Mouse (Mus musculus): ENCODE measurements around the gene Gm2a. TPM values are rescaled to one million over a fixed set of nuclear protein-coding genes. Genes with fewer than 3 reads are reported as not detected.

The Gm2a gene
- polyA plus RNA-seq, 1 experiment from 2014 or later = 33.6 TPM

DNA sequence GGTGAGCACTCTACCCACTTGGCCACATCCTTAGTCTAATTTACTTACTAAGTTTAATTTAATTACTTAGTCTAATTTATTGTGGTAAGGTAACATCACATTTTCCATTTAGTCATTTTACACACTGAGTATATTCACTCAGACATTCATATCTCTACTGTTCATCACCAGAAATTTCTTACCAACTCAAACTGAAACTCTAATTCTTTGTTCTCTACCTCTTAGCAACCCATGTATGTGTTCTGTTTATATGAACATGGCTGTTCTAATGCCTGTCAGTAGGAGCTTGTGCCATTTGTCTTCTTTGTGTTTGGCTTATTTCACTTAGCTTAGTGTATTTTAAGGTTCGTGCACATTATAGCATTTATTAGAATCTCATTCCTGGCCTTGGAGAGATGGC, 34.0 kb downstream of the Gm2a start:
- ATAC-seq (replicated peaks; ENCODE audit: insufficient number of reproducible peaks, insufficient read depth, low FRiP score, low read depth) = no peak
- no peaks in the 10 kb centered on the region for H3K9me3 ChIP-seq (replicated peaks)
- 81% methylated on average over 1 of the region's 1 CpGs for WGBS

GRCm38 (mm10) chr11:55133204-55133603, 35.3 kb downstream of the Gm2a start:
- H3K27me3 ChIP-seq = no peaks in the 10 kb centered on the region
- no peak overlapping the region for H3K9ac ChIP-seq
- H3K4me3 ChIP-seq = no peak overlapping the region
- no peak overlapping the region for H3K27ac ChIP-seq
- H3K4me2 ChIP-seq = no peak overlapping the region
- no peaks in the 10 kb centered on the region for H3K36me3 ChIP-seq
- no peak for ATAC-seq (replicated peaks; ENCODE audit: insufficient number of reproducible peaks, insufficient read depth, low FRiP score, low read depth)
- H3K9me3 ChIP-seq (replicated peaks) = no peaks in the 10 kb centered on the region
- no peaks in the 10 kb centered on the region for H3K4me1 ChIP-seq (replicated peaks)
- WGBS = 92% methylated on average over 1 of the region's 1 CpGs

More for the DNA sequence above, 34.0 kb downstream of the Gm2a start:
- Histone ChIP-seq H3K27ac (no peak overlapping the region), H3K27me3 (no peaks in the 10 kb centered on the region), H3K36me3 (no peaks in the 10 kb centered on the region), H3K4me1 (replicated peaks) (no peaks in the 10 kb centered on the region), H3K4me2 (no peak overlapping the region), H3K9ac (no peak overlapping the region), H3K4me3 (no peak overlapping the region)

DNA sequence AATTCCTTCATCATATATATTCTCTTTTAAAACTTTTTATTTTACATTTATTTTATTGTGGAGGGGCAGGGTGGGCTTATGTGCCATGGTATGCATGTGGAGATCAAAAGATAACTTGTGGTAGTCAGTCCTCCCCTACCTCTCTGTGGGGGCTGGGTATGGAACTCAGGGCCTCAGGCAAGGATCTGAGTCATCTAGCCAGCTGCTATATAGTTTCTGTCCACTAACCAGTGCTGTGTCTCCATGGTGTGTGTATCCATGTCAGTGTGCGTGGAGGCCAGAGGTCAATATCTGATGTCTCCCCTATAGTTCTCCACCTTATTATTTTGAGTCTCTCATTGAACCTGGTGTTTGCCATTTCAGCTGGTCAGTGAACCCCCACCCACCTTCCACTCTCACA, 36.5 kb downstream of the Gm2a start:
- no peak overlapping the region for H3K4me3 ChIP-seq
- ATAC-seq (replicated peaks; ENCODE audit: insufficient number of reproducible peaks, insufficient read depth, low FRiP score, low read depth) = no peak
- no peak overlapping the region for H3K27ac ChIP-seq
- no peaks in the 10 kb centered on the region for H3K9me3 ChIP-seq (replicated peaks)
- no peak overlapping the region for H3K4me2 ChIP-seq
- no peak overlapping the region for H3K9ac ChIP-seq
- H3K4me1 ChIP-seq (replicated peaks) = no peaks in the 10 kb centered on the region
- H3K36me3 ChIP-seq = no peaks in the 10 kb centered on the region
- WGBS = 80% methylated on average over 1 of the region's 1 CpGs
- H3K27me3 ChIP-seq = no peaks in the 10 kb centered on the region

DNA sequence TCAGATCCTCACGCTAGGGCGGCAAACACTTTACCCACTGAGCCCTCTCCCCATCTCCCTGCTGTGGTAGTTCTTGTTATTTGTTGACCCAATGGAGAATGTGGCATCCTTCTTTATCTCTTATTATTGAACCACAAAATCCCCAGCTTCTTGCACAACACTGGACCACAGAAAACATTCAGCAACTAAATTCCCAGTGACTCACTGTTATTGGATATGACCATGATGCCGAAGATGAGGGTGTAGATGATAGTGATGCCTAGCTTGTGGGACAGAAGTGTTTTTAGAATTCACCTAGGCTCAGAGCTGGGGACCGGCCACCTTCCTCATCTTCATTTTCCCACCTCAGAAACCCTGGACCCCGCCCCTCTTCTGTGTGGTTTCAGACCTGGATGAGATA, 37.0 kb downstream of the Gm2a start:
- Histone ChIP-seq H3K4me1 (replicated peaks) (no peaks in the 10 kb centered on the region), H3K9me3 (replicated peaks) (no peaks in the 10 kb centered on the region), H3K27me3 (no peaks in the 10 kb centered on the region), H3K4me3 (no peak overlapping the region), H3K4me2 (no peak overlapping the region), H3K9ac (no peak overlapping the region), H3K36me3 (no peaks in the 10 kb centered on the region), H3K27ac (no peak overlapping the region)
- 87% methylated on average over 5 of the region's 5 CpGs for WGBS
- ATAC-seq (replicated peaks; ENCODE audit: insufficient number of reproducible peaks, insufficient read depth, low FRiP score, low read depth) = no peak

DNA sequence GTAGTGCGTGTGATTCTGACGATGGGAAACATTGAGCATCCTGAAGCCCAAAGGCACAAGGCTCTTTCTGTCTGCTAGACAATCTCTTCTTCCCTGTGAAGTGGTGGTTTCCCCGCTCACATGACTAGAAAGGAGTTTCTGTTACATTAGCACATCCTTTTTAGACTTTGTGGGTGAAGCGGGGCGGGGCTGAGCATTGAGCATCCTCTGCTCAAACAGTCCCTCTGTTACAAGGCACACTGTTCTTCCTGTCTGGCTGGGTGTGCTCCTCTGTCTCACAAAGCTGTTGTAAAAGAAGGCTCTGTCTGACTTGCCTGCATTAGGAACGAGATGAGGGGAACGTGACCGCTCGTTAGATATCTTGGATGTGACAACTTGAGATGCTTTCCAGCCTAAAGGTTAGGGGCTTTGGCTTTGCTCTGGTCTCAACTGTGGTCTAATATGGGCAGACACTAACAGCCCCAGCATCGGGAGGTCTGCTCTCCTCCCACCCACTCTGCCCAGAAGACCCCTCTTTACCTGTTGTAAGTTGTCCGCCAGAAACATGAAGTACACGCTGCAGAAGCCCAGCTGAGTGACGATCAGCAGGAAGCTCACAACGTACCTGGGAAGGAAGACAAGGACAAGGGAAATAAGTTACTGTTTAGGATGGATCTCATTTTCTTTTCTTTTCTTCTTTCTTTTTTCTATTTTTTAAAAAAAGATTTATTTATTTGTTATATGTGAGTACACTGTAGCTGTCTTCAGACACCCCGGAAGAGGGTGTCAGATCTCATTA, 39.0 kb downstream of the Gm2a start:
- H3K9ac ChIP-seq = no peak overlapping the region
- no peak overlapping the region for H3K4me3 ChIP-seq
- no peaks in the 10 kb centered on the region for H3K27me3 ChIP-seq
- H3K4me2 ChIP-seq = no peak overlapping the region
- ATAC-seq (replicated peaks; ENCODE audit: insufficient number of reproducible peaks, insufficient read depth, low FRiP score, low read depth) = no peak
- 73% methylated on average over 15 of the region's 15 CpGs for WGBS
- no peak overlapping the region for H3K27ac ChIP-seq
- no peaks in the 10 kb centered on the region for H3K4me1 ChIP-seq (replicated peaks)
- H3K9me3 ChIP-seq (replicated peaks) = no peaks in the 10 kb centered on the region
- H3K36me3 ChIP-seq = no peaks in the 10 kb centered on the region

DNA sequence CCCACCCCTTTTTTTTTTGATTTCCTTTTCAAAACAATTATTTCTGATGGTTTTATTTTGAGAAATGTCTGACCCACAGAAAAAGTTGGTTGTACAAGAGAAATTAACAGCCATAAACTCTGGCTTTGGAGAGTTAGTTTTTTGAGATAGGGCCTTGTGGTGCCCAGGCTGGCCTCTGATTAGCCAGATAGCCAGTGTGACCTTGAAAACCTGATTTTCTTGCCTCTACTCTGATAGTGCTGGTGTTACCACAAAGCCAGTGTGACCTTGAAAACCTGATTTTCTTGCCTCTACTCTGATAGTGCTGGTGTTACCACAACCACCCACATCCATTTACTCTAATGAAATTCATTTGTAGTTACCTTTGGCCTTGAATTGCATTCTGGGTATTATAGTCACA, 39.7 kb downstream of the Gm2a start:
- Histone ChIP-seq H3K4me1 (replicated peaks) (no peaks in the 10 kb centered on the region), H3K27me3 (no peaks in the 10 kb centered on the region), H3K4me2 (no peak overlapping the region), H3K4me3 (no peak overlapping the region), H3K27ac (no peak overlapping the region), H3K9ac (no peak overlapping the region), H3K9me3 (replicated peaks) (no peaks in the 10 kb centered on the region), H3K36me3 (no peaks in the 10 kb centered on the region)
- ATAC-seq (replicated peaks; ENCODE audit: insufficient number of reproducible peaks, insufficient read depth, low FRiP score, low read depth) = no peak

- ATAC-seq (replicated peaks; ENCODE audit: insufficient number of reproducible peaks, insufficient read depth, low FRiP score, low read depth) = no peak
- Histone ChIP-seq H3K9ac (no peak overlapping the region), H3K9me3 (replicated peaks) (no peaks in the 10 kb centered on the region), H3K4me1 (replicated peaks) (no peaks in the 10 kb centered on the region), H3K4me2 (no peak overlapping the region), H3K4me3 (no peak overlapping the region), H3K27me3 (no peaks in the 10 kb centered on the region), H3K36me3 (no peaks in the 10 kb centered on the region), H3K27ac (no peak overlapping the region)
- WGBS = 80% methylated on average over 4 of the region's 4 CpGs
Observed at GRCm38 (mm10) chr11:55141502-55141901, 43.6 kb downstream of the Gm2a start.

- no peaks in the 10 kb centered on the region for H3K9me3 ChIP-seq (replicated peaks)
- no peaks in the 10 kb centered on the region for H3K36me3 ChIP-seq
- no peak for ATAC-seq (replicated peaks; ENCODE audit: insufficient number of reproducible peaks, insufficient read depth, low FRiP score, low read depth)
- H3K4me1 ChIP-seq (replicated peaks) = no peaks in the 10 kb centered on the region
- H3K27ac ChIP-seq = no peak overlapping the region
- no peak overlapping the region for H3K4me2 ChIP-seq
- WGBS = 69% methylated on average over 5 of the region's 5 CpGs
- H3K27me3 ChIP-seq = no peaks in the 10 kb centered on the region
- H3K9ac ChIP-seq = no peak overlapping the region
- no peak overlapping the region for H3K4me3 ChIP-seq
Observed at GRCm38 (mm10) chr11:55144011-55144410, 46.1 kb downstream of the Gm2a start.

GRCm38 (mm10) chr11:55146855-55147254, 48.9 kb downstream of the Gm2a start:
- WGBS = 82% methylated on average over 1 of the region's 1 CpGs
- H3K27me3 ChIP-seq = no peaks in the 10 kb centered on the region
- H3K27ac ChIP-seq = no peak overlapping the region
- no peaks in the 10 kb centered on the region for H3K4me1 ChIP-seq (replicated peaks)
- H3K4me2 ChIP-seq = no peak overlapping the region
- H3K4me3 ChIP-seq = no peak overlapping the region
- H3K9me3 ChIP-seq (replicated peaks) = no peaks in the 10 kb centered on the region
- H3K9ac ChIP-seq = no peak overlapping the region
- no peak for ATAC-seq (replicated peaks; ENCODE audit: insufficient number of reproducible peaks, insufficient read depth, low FRiP score, low read depth)
- H3K36me3 ChIP-seq = no peaks in the 10 kb centered on the region

DNA sequence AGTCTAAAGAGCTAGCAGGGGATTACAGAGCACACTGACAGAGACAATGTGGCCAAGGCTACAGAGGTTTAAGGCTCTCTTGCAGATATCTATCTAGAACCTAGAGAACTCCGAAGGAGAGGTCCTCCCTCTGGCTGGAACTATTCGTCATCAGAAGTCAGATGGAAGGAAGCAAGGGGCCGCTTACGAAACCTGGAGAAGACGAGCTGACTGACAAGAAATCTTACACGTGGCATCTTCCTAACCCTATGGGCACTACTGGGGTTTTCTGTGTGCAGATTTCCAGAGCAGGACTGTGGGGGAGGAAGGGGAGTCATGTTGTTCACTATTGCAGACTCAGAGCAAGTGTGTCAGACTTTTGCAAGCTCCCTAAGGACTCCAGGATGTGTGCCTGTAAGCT, 49.5 kb downstream of the Gm2a start:
- Histone ChIP-seq H3K9me3 (replicated peaks) (no peaks in the 10 kb centered on the region), H3K9ac (no peak overlapping the region), H3K27me3 (no peaks in the 10 kb centered on the region), H3K4me1 (replicated peaks) (no peaks in the 10 kb centered on the region), H3K36me3 (no peaks in the 10 kb centered on the region), H3K27ac (no peak overlapping the region), H3K4me3 (no peak overlapping the region), H3K4me2 (no peak overlapping the region)
- 60% methylated on average over 6 of the region's 6 CpGs for WGBS
- ATAC-seq (replicated peaks; ENCODE audit: insufficient number of reproducible peaks, insufficient read depth, low FRiP score, low read depth) = no peak

- no peaks in the 10 kb centered on the region for H3K4me1 ChIP-seq (replicated peaks)
Observed at GRCm38 (mm10) chr11:55148461-55148860, 50.5 kb downstream of the Gm2a start.

GRCm38 (mm10) chr11:55151608-55152007, 53.7 kb downstream of the Gm2a start, which contains the start of gene Slc36a3:
Gene Slc36a3, minus strand, starts transcription at chr11:55151708.
- no peak within 1 kb of the TSS for H3K4me2 ChIP-seq
- no peaks in the 10 kb centered on the region for H3K4me1 ChIP-seq (replicated peaks)
- H3K27me3 ChIP-seq = no peaks in the 10 kb centered on the region
- no peak within 1 kb of the TSS for H3K9ac ChIP-seq
- no peak for ATAC-seq (replicated peaks; ENCODE audit: insufficient number of reproducible peaks, insufficient read depth, low FRiP score, low read depth)
- H3K27ac ChIP-seq = no peak within 1 kb of the TSS
- H3K9me3 ChIP-seq (replicated peaks) = no peaks in the 10 kb centered on the region
- no peak within 1 kb of the TSS for H3K4me3 ChIP-seq
- no peaks in the 10 kb centered on the region for H3K36me3 ChIP-seq
- 72% methylated on average over 3 of the region's 3 CpGs for WGBS

More at GRCm38 (mm10) chr11:55148461-55148860, 50.5 kb downstream of the Gm2a start:
- WGBS = 68% methylated on average over 4 of the region's 4 CpGs
- Histone ChIP-seq H3K9ac (no peak overlapping the region), H3K4me3 (no peak overlapping the region), H3K27ac (no peak overlapping the region), H3K36me3 (no peaks in the 10 kb centered on the region), H3K4me2 (no peak overlapping the region), H3K9me3 (replicated peaks) (no peaks in the 10 kb centered on the region), H3K27me3 (no peaks in the 10 kb centered on the region)
- ATAC-seq (replicated peaks; ENCODE audit: insufficient number of reproducible peaks, insufficient read depth, low FRiP score, low read depth) = no peak
